Mouse (Mus musculus): ENCODE data around the gene Ankrd54.

- peak; percentile 67 for TF ChIP-seq CTCF (IDR thresholded peaks at IDR 0.05; ENCODE audit: extremely low read depth, insufficient read depth, low read length)
- no peak for TF ChIP-seq POLR2A (IDR thresholded peaks at IDR 0.05; ENCODE audit: extremely low read depth, insufficient read depth, low read length)
Measured at GRCm38 (mm10) chr15:79037913-79038328, 24.8 kb downstream of the Ankrd54 start.
